Mouse (Mus musculus) heart, embryonic 10.5 days (tissue): Measurements from ENCODE around the gene Hoxc4. TPM values are rescaled to one million over a fixed set of nuclear protein-coding genes. Genes with fewer than 3 reads are reported as not detected.

Experiments used
- DNase-seq: peaks from one replicate; pipeline ENCODE4 v3.0.0-alpha.2; 2017; ENCODE audit warnings: low spot score
- H3K27ac ChIP-seq: fragments of 300-500 bp; sonication (generic); 2 replicates; pipeline ENCODE4 v1.5.1; 2016; ENCODE audit warnings: mild to moderate bottlenecking
- H3K27me3 ChIP-seq: fragments of 300-500 bp; sonication (generic); 2 replicates; pipeline ENCODE4 v1.6.1; 2016; ENCODE audit warnings: mild to moderate bottlenecking; ENCODE audit not compliant: poor library complexity, insufficient read depth, severe bottlenecking
- H3K36me3 ChIP-seq: fragments of 300-500 bp; sonication (generic); 2 replicates; pipeline ENCODE4 v1.6.1; 2016; ENCODE audit warnings: mild to moderate bottlenecking, moderate library complexity
- H3K4me1 ChIP-seq: fragments of 300-500 bp; sonication (generic); 2 replicates; pipeline ENCODE4 v1.6.1; 2016; ENCODE audit warnings: mild to moderate bottlenecking
- H3K4me3 ChIP-seq: fragments of 300-500 bp; sonication (generic); 2 replicates; pipeline ENCODE4 v1.5.1; 2016; ENCODE audit warnings: mild to moderate bottlenecking, moderate library complexity
- H3K9me3 ChIP-seq: fragments of 300-500 bp; sonication (generic); 2 replicates; pipeline ENCODE4 v1.6.1; 2016; ENCODE audit warnings: mild to moderate bottlenecking, moderate library complexity
- WGBS: fragments of 180-500 bp; shearing (Covaris S2); methylation state at CpG from one replicate; pipeline ENCODE4 v1.1.7; 2016; 5-methylcytosine and 5-hydroxymethylcytosine counted together
- polyA plus RNA-seq: library from polyadenylated mRNA; unstranded; fragments of >200 nt; fragmentation: Nextera tagmentation; extraction: Ambion mirVana; gene quantifications from 2 replicates; pipeline ENCODE4 v1.2.1, GENCODE M21; 2016

The Hoxc4 gene
- polyA plus RNA-seq: 0.81 and 6.6 TPM in 2 replicates

GRCm38 (mm10) chr15:103018636-103019035, at the start of gene Hoxc4:
TSS of gene Hoxc4 (plus strand) at chr15:103018934.
- Histone ChIP-seq H3K4me1 (peaks cover 11% of the 10 kb centered on the region; the same call in 1 of the 2 replicates), H3K4me3 (no peak within 1 kb of the TSS), H3K27me3 (peaks cover 100% of the 10 kb centered on the region), H3K36me3 (no peaks in the 10 kb centered on the region), H3K9me3 (no peaks in the 10 kb centered on the region), H3K27ac (no peak within 1 kb of the TSS)
- WGBS: 7% methylated on average over 9 of the region's 9 CpGs
- no peak for DNase-seq

GRCm38 (mm10) chr15:102969296-102969695, 49.4 kb upstream of the Hoxc4 start:
- no peak overlapping the region for H3K27ac ChIP-seq
- no peaks in the 10 kb centered on the region for H3K36me3 ChIP-seq
- no peak overlapping the region for H3K4me3 ChIP-seq
- WGBS: 24% methylated on average over 1 of the region's 1 CpGs
- peaks cover 100% of the 10 kb centered on the region for H3K27me3 ChIP-seq
- H3K4me1 ChIP-seq: no peaks in the 10 kb centered on the region; the same call in 1 of the 2 replicates
- no peak for DNase-seq
- H3K9me3 ChIP-seq: no peaks in the 10 kb centered on the region

- WGBS: 2% methylated on average over 12 of the region's 12 CpGs
- Histone ChIP-seq H3K27ac (no peak overlapping the region), H3K4me1 (no peaks in the 10 kb centered on the region; the same call in 1 of the 2 replicates), H3K36me3 (no peaks in the 10 kb centered on the region), H3K4me3 (no peak overlapping the region), H3K27me3 (peaks cover 100% of the 10 kb centered on the region), H3K9me3 (no peaks in the 10 kb centered on the region)
- no peak for DNase-seq
These were observed 48.0 kb upstream of the Hoxc4 start for GRCm38 (mm10) chr15:102970740-102971139.

GRCm38 (mm10) chr15:102972254-102972653, 46.5 kb upstream of the Hoxc4 start:
- Histone ChIP-seq H3K9me3 (no peaks in the 10 kb centered on the region), H3K36me3 (no peaks in the 10 kb centered on the region), H3K4me3 (no peak overlapping the region), H3K27ac (no peak overlapping the region), H3K4me1 (peaks cover 6% of the 10 kb centered on the region), H3K27me3 (peaks cover 100% of the 10 kb centered on the region)
- no peak for DNase-seq
- 1% methylated on average over 21 of the region's 21 CpGs for WGBS

GRCm38 (mm10) chr15:102972753-102973152, 46.0 kb upstream of the Hoxc4 start:
- H3K36me3 ChIP-seq: no peaks in the 10 kb centered on the region
- peaks cover 9% of the 10 kb centered on the region for H3K4me1 ChIP-seq
- H3K4me3 ChIP-seq: no peak overlapping the region
- H3K27me3 ChIP-seq: peaks cover 100% of the 10 kb centered on the region
- no peak for DNase-seq
- no peaks in the 10 kb centered on the region for H3K9me3 ChIP-seq
- 2% methylated on average over 6 of the region's 6 CpGs for WGBS
- no peak overlapping the region for H3K27ac ChIP-seq

GRCm38 (mm10) chr15:102975034-102975433, 43.7 kb upstream of the Hoxc4 start:
- Histone ChIP-seq H3K4me1 (peaks cover 9% of the 10 kb centered on the region), H3K27ac (no peak overlapping the region), H3K36me3 (no peaks in the 10 kb centered on the region), H3K9me3 (no peaks in the 10 kb centered on the region), H3K27me3 (peaks cover 100% of the 10 kb centered on the region), H3K4me3 (no peak overlapping the region)
- WGBS: 3% methylated on average over 7 of the region's 7 CpGs
- no peak for DNase-seq

GRCm38 (mm10) chr15:102975688-102976111, 43.0 kb upstream of the Hoxc4 start:
- H3K27ac ChIP-seq: no peak overlapping the region
- WGBS: 1% methylated on average over 21 of the region's 21 CpGs
- no peaks in the 10 kb centered on the region for H3K9me3 ChIP-seq
- DNase-seq: no peak
- H3K27me3 ChIP-seq: peaks cover 100% of the 10 kb centered on the region
- no peaks in the 10 kb centered on the region for H3K36me3 ChIP-seq
- no peak overlapping the region for H3K4me3 ChIP-seq
- H3K4me1 ChIP-seq: peaks cover 9% of the 10 kb centered on the region

GRCm38 (mm10) chr15:102976171-102976570, 42.6 kb upstream of the Hoxc4 start, which contains the start of gene Hoxc9:
TSS of gene Hoxc9 (plus strand) at chr15:102976439.
- no peak for DNase-seq
- H3K4me3 ChIP-seq: peak within 1 kb of the TSS; percentile 41
- H3K27me3 ChIP-seq: peaks cover 100% of the 10 kb centered on the region
- no peaks in the 10 kb centered on the region for H3K36me3 ChIP-seq
- 0% methylated on average over 20 of the region's 20 CpGs for WGBS
- peaks cover 9% of the 10 kb centered on the region for H3K4me1 ChIP-seq
- H3K27ac ChIP-seq: no peak within 1 kb of the TSS
- H3K9me3 ChIP-seq: no peaks in the 10 kb centered on the region

- whole genome bisulfite sequencing: 1% methylated on average over 37 of the region's 37 CpGs
- Histone ChIP-seq H3K4me1 (peaks cover 12% of the 10 kb centered on the region), H3K27ac (no peak overlapping the region), H3K27me3 (peaks cover 100% of the 10 kb centered on the region), H3K36me3 (no peaks in the 10 kb centered on the region), H3K4me3 (peak overlapping the region; percentile 41), H3K9me3 (no peaks in the 10 kb centered on the region)
- DNase-seq: no peak
These were observed 41.9 kb upstream of the Hoxc4 start for GRCm38 (mm10) chr15:102976631-102977422.

GRCm38 (mm10) chr15:102977423-102977974, 41.2 kb upstream of the Hoxc4 start:
- H3K4me3 ChIP-seq: peak overlapping the region; percentile 41
- H3K9me3 ChIP-seq: no peaks in the 10 kb centered on the region
- peaks cover 16% of the 10 kb centered on the region for H3K4me1 ChIP-seq
- under 1% methylated on average over 16 of the region's 16 CpGs for WGBS
- H3K36me3 ChIP-seq: no peaks in the 10 kb centered on the region
- H3K27ac ChIP-seq: no peak overlapping the region
- peaks cover 100% of the 10 kb centered on the region for H3K27me3 ChIP-seq
- DNase-seq: no peak

- Histone ChIP-seq H3K36me3 (no peaks in the 10 kb centered on the region), H3K4me3 (no peak overlapping the region), H3K27ac (no peak overlapping the region), H3K9me3 (no peaks in the 10 kb centered on the region), H3K27me3 (peaks cover 100% of the 10 kb centered on the region), H3K4me1 (peaks cover 16% of the 10 kb centered on the region)
- no peak for DNase-seq
- 0% methylated on average over 13 of the region's 13 CpGs for whole genome bisulfite sequencing
These were observed 39.9 kb upstream of the Hoxc4 start for GRCm38 (mm10) chr15:102978615-102979515.

- H3K27ac ChIP-seq: no peak overlapping the region
- no peaks in the 10 kb centered on the region for H3K9me3 ChIP-seq
- no peaks in the 10 kb centered on the region for H3K36me3 ChIP-seq
- 10% methylated on average over 1 of the region's 1 CpGs for WGBS
- H3K4me1 ChIP-seq: peaks cover 16% of the 10 kb centered on the region
- no peak overlapping the region for H3K4me3 ChIP-seq
- DNase-seq: no peak
- H3K27me3 ChIP-seq: peaks cover 100% of the 10 kb centered on the region
These were observed 38.8 kb upstream of the Hoxc4 start for GRCm38 (mm10) chr15:102979936-102980335.
